Mouse (Mus musculus) bone marrow macrophage, adult 2 months (primary cell): ENCODE measurements around the gene Cgnl1. TPM values are rescaled to one million over a fixed set of nuclear protein-coding genes. Genes with fewer than 3 reads are reported as not detected.

Source experiments
- H3K27ac ChIP-seq: 2 replicates; pipeline ENCODE4 v1.5.1; 2012; ENCODE audit warnings: low read depth, low read length; ENCODE audit not compliant: insufficient read depth
- H3K4me1 ChIP-seq: 2 replicates; pipeline ENCODE4 v1.6.1; 2012; ENCODE audit warnings: low read length; ENCODE audit not compliant: control insufficient read depth, insufficient read depth
- H3K4me3 ChIP-seq: 2 replicates; pipeline ENCODE4 v1.5.1; 2012; ENCODE audit warnings: mild to moderate bottlenecking, low read length, moderate library complexity; ENCODE audit not compliant: insufficient read depth
- CTCF ChIP-seq: IDR thresholded peaks from 2 replicates; pipeline ENCODE4 v1.5.1; 2012; ENCODE audit warnings: low read depth, mild to moderate bottlenecking, low read length, moderate library complexity
- POLR2A ChIP-seq: IDR thresholded peaks from 2 replicates; pipeline ENCODE4 v1.6.1; 2012; ENCODE audit warnings: mild to moderate bottlenecking, low read depth, low read length, borderline replicate concordance
- polyA plus RNA-seq: library from polyadenylated mRNA; stranded (reverse); fragments of >200 nt; gene quantifications from 2 replicates; pipeline ENCODE4 v1.2.4, GENCODE M21; 2012; ENCODE audit not compliant: missing spikeins, insufficient read depth, insufficient read length

Gene Cgnl1
- polyA plus RNA-seq, 1 experiment = 8.4 TPM

- no peak overlapping the region for H3K27ac ChIP-seq
- TF ChIP-seq CTCF = no peak
- H3K4me3 ChIP-seq = no peak overlapping the region
- H3K4me1 ChIP-seq = no peaks in the 10 kb centered on the region
Observed at GRCm38 (mm10) chr9:71582771-71583170, 188.6 kb downstream of the Cgnl1 start.

DNA sequence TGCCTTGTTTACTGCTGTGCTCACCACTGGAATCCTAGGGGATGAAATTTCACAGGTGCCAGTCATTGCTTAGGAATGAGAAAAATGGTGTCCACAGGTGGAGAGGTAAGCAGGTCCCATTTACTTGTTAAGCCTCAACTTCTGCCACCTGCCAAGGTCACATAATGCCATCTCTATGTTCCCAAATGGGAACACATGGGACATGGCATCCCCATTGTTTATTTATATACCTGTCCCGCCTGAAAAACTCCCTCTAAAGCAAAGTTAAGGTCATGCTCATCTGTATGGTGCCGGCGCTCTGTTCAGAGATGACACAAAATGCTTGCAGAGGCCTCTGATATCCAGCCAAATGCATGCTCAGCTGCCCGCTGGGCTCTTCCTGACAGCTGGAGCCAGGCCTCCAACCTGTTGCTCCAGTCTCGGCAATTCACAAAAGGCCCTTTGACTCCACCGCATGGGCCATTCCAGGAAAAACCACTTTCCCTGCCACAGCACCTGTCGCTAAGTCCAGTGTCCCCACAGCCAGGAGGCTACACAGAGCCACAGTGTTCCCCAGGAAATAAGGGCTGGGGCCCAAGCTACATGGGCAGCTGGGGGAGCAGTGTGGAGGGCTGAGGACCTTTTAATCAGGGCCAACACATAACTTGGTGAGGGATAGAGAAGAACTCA, 192.4 kb downstream of the Cgnl1 start:
- no peaks in the 10 kb centered on the region for H3K4me1 ChIP-seq
- TF ChIP-seq CTCF (no peak), POLR2A (no peak)
- H3K4me3 ChIP-seq = no peak overlapping the region
- no peak overlapping the region for H3K27ac ChIP-seq

Other genes starting within 250 kb of the Cgnl1 start
- not detected in 2 replicates for gene Myzap, start 179.2 kb downstream of the Cgnl1 start, polyA plus RNA-seq